Mouse (Mus musculus) midbrain, postnatal 0 days (tissue): Measurements from ENCODE around the gene Rapgef3. TPM values are rescaled to one million over a fixed set of nuclear protein-coding genes. Genes with fewer than 3 reads are reported as not detected.

Experiments
- ATAC-seq: fragments of 200-750 bp; cut with Nextera tagmentation; 2 replicates; pipeline ENCODE4 v1.8.0; 2017; ENCODE audit warnings: moderate number of reproducible peaks, mild to moderate bottlenecking, moderate TSS enrichment, moderate library complexity; ENCODE audit not compliant: low FRiP score
- DNase-seq: peaks from one replicate; pipeline ENCODE4 v3.0.0-alpha.2; 2015; ENCODE audit warnings: low spot score
- H3K27ac ChIP-seq: fragments of 300-500 bp; sonication (generic); 2 replicates; pipeline ENCODE4 v1.5.1; 2014; ENCODE audit warnings: low read depth, mild to moderate bottlenecking, low read length, mixed read lengths
- H3K27me3 ChIP-seq: fragments of 300-500 bp; sonication (generic); 2 replicates; pipeline ENCODE4 v1.6.1; 2014; ENCODE audit warnings: low read length, control low read depth, mixed read lengths; ENCODE audit not compliant: insufficient read depth
- H3K36me3 ChIP-seq: fragments of 300-500 bp; sonication (generic); 2 replicates; pipeline ENCODE4 v1.6.1; 2014; ENCODE audit warnings: low read length, control low read depth, mixed read lengths; ENCODE audit not compliant: insufficient read depth
- H3K4me1 ChIP-seq: fragments of 300-500 bp; sonication (generic); 2 replicates; pipeline ENCODE4 v1.6.1; 2014; ENCODE audit warnings: mild to moderate bottlenecking, control low read depth, antibody characterized with exemption, low read length, mixed read lengths; ENCODE audit not compliant: insufficient read depth
- H3K4me2 ChIP-seq: fragments of 300-500 bp; sonication (generic); 2 replicates; pipeline ENCODE4 v1.6.1; 2014; ENCODE audit warnings: low read depth, mild to moderate bottlenecking, low read length, mixed read lengths; ENCODE audit not compliant: poor library complexity, severe bottlenecking
- H3K4me3 ChIP-seq: fragments of 300-500 bp; sonication (generic); 2 replicates; pipeline ENCODE4 v1.5.1; 2014; ENCODE audit warnings: low read depth, mild to moderate bottlenecking, low read length, moderate library complexity
- H3K9ac ChIP-seq: fragments of 300-500 bp; sonication (generic); replicated peaks from 2 replicates; pipeline ENCODE4 v1.6.1; 2014; ENCODE audit warnings: mild to moderate bottlenecking, low read length, moderate library complexity, mixed read lengths; ENCODE audit not compliant: poor library complexity, severe bottlenecking
- H3K9me3 ChIP-seq: fragments of 300-500 bp; sonication (generic); 2 replicates; pipeline ENCODE4 v1.6.1; 2016; ENCODE audit warnings: low read length, control low read depth
- CTCF ChIP-seq: IDR thresholded peaks from 2 replicates; pipeline ENCODE4 v1.5.1; 2016; ENCODE audit warnings: antibody characterized with exemption, mild to moderate bottlenecking
- WGBS: fragments of 180-500 bp; shearing (Covaris S2); extraction: QIAGEN DNeasy Blood & Tissue Kit; methylation state at CpG from one replicate; pipeline ENCODE4 v1.1.7; 2014; 5-methylcytosine and 5-hydroxymethylcytosine counted together
- polyA plus RNA-seq: library from polyadenylated mRNA; unstranded; fragments of >200 nt; fragmentation: Nextera tagmentation; extraction: Ambion mirVana; gene quantifications from 2 replicates; pipeline ENCODE4 v1.2.1, GENCODE M21; 2015
- total RNA-seq: library from RNA; depleted of rRNA; stranded (reverse); fragments of >200 nt; gene quantifications from 2 replicates; pipeline ENCODE4 v1.2.3, GENCODE M21; 2014

The Rapgef3 gene
- total and polyA plus RNA-seq, 2 experiments from 2014 or later, result 16.5 to 34.9 TPM

DNA sequence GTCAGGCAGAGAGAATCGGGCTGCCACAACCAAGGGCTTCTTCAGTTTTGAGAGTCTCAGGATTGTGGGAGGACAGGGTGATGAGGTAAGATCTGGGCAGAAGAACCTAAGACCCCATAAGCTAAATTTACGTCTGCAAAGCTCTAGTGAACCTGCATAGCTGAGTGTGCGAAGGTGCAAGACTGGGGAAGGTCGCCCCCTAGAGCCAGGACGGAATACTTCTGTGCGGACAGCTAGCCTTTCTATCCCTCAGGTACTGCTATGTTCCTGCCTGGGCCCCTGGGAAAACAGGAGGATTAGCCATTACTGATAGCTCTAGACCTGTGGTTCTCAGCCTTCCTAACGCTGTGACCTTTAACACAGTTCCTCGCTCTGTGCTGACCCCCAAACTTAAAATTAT lies 8.7 kb upstream of the Rapgef3 start:
- no peak overlapping the region for H3K9ac ChIP-seq
- H3K4me1 ChIP-seq, result no peaks in the 10 kb centered on the region
- DNase-seq (no peak), ATAC-seq (no peak)
- peak; percentile 75 for TF ChIP-seq CTCF
- 8% methylated on average over 8 of the region's 8 CpGs for WGBS
- H3K4me3 ChIP-seq, result no peak overlapping the region
- no peak overlapping the region for H3K4me2 ChIP-seq
- no peaks in the 10 kb centered on the region for H3K36me3 ChIP-seq
- no peak overlapping the region for H3K27ac ChIP-seq
- 0 out of 2 replicates have a peak, but pooled peaks cover 3% of the 10 kb centered on the region for H3K27me3 ChIP-seq
- no peaks in the 10 kb centered on the region for H3K9me3 ChIP-seq

DNA sequence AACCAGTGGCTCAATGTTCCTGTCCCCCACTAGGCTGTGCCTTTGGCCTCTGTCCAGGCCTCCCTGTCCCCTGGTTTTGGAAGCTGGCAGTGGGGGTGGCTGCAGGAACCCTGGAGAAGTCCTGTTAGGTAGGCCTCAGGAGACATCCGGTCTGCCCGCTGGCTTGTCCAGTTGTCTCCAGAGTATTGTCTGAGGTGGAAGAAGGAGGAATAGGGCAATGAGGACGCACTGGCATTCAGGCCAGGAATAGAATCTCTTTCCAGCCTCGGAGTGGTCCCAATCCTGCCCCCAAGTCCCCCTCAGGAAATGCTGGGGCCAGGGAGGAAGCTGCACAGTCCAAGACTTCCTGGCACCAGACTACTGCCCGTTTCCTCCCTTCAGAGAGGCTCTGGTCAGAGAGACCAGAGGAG lies 6.2 kb upstream of the Rapgef3 start:
- Histone ChIP-seq H3K36me3 (no peaks in the 10 kb centered on the region), H3K4me1 (peaks cover under 1% of the 10 kb centered on the region; the same call in 1 of the 2 replicates), H3K27ac (no peak overlapping the region), H3K9ac (no peak overlapping the region), H3K9me3 (no peaks in the 10 kb centered on the region), H3K27me3 (0 out of 2 replicates have a peak, but pooled peaks cover 9% of the 10 kb centered on the region), H3K4me2 (no peak overlapping the region), H3K4me3 (no peak overlapping the region)
- WGBS, result 80% methylated on average over 5 of the region's 5 CpGs
- no peak for TF ChIP-seq CTCF
- no peak for ATAC-seq
- no peak for DNase-seq

DNA sequence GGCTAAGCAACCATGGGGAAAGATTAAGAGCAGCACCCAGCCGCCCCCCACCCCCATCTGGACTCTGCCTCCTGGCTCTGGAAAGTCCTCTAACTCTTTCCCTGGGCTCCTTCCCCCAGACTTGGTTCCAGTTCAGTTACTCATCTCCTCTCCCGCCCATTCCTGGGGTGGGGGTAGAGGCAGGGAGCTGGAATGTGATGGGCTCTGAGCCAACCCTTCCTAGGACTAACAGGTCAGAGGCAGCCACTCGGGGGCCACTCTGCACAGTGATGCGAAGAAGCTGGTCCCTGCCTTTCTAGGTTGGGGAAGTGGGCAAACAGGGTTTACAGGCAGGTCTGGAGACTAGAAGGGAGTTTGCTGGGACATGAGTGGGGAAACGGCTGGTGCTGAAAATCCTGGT lies 5.3 kb upstream of the Rapgef3 start:
- Histone ChIP-seq H3K4me3 (no peak overlapping the region), H3K36me3 (no peaks in the 10 kb centered on the region), H3K27me3 (0 out of 2 replicates have a peak, but pooled peaks cover 9% of the 10 kb centered on the region), H3K4me2 (no peak overlapping the region), H3K27ac (no peak overlapping the region), H3K9me3 (no peaks in the 10 kb centered on the region), H3K9ac (no peak overlapping the region), H3K4me1 (peaks cover 6% of the 10 kb centered on the region; the same call in 1 of the 2 replicates)
- no peak for TF ChIP-seq CTCF
- ATAC-seq (no peak), DNase-seq (no peak)
- WGBS, result 21% methylated on average over 5 of the region's 5 CpGs

DNA sequence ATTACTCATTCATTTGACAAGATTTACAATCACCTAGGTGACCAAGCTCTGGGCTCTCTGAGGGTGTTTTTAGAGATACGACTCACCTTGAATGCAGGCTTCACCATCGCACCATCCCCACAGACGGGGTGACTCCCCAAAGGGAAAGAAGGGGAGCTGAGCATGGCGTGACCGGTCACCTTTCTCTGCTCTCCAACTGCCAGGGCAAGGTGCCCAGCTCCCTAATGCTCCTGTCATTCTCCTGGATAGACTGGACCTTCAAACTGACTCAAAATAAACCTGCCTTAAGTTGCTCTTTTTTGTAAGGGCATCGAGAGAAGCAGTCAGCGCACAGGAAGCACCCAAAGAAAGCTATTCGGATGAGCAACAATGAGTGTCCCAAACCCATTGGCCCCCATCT lies 2.5 kb upstream of the Rapgef3 start:
- ATAC-seq, result no peak
- WGBS, result 67% methylated on average over 8 of the region's 8 CpGs
- no peak overlapping the region for H3K27ac ChIP-seq
- H3K4me3 ChIP-seq, result no peak overlapping the region
- no peaks in the 10 kb centered on the region for H3K9me3 ChIP-seq
- 0 out of 2 replicates have a peak, but pooled peaks cover 9% of the 10 kb centered on the region for H3K27me3 ChIP-seq
- H3K9ac ChIP-seq, result no peak overlapping the region
- no peaks in the 10 kb centered on the region for H3K36me3 ChIP-seq
- DNase-seq, result no peak
- peaks cover 10% of the 10 kb centered on the region; the same call in 1 of the 2 replicates for H3K4me1 ChIP-seq
- TF ChIP-seq CTCF, result no peak
- no peak overlapping the region for H3K4me2 ChIP-seq

DNA sequence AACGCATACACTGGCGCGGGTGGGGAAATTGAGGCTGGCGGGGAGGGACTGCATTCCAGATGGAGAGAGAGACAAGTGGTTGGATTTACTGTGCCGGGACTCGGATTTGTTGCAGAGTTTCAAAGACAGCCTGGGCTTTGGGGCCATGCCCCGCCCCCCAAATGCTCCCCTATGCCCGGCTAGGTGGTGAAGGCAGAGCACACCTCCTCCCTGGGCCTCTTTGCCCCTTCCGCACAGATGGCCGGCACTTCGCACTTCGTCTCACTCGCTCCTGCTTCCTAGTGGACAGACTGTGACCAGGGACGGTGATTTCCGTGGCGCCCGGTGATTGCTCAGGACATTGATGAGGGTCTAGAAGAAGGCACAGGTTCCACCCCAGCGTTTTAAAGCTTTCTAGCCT lies 420 bp upstream of the Rapgef3 start:
- Histone ChIP-seq H3K4me2 (peak overlapping the region; percentile 66), H3K27ac (peak overlapping the region; percentile 72), H3K9me3 (no peaks in the 10 kb centered on the region), H3K4me1 (peaks cover 10% of the 10 kb centered on the region), H3K4me3 (peak overlapping the region; percentile 46), H3K27me3 (0 out of 2 replicates have a peak, but pooled peaks cover 9% of the 10 kb centered on the region), H3K36me3 (no peaks in the 10 kb centered on the region), H3K9ac (peak overlapping the region; percentile 61)
- 1% methylated on average over 18 of the region's 18 CpGs for WGBS
- DNase-seq (peak; percentile 61), ATAC-seq (peak; percentile 13; the same call in 1 of the 2 replicates)
- peak; percentile 54 for TF ChIP-seq CTCF

DNA sequence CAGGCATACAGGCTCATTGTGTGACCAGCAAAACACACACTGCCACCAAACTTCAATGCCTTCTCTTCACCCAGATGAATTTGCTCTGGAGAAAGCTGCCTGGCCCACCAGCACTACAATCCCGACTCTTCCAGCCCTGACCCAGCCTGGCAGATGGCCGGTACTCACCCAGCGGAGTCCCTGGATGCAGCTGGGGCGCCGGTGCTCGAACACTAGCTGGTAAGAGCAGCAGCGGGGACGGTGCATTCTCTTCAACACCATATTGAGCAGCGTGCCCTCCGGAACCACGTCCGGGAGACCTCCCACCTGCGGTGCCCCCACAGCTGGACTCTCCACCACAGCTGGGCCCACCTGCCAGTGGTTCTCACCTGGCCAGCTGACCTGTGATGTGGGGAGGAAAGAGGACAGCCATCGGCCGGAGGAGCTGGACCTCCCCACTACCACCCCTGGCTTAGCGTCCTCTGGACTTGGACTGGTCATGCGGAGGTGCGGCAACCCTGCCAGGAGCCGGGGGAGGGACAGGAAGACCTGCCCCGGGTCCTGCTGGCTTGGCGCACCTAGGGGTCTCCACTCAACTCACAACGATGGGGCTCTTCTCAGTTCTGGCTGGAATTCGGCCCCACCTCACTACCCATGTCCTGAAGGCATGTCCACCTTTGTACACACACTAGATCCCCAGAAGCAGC lies 1.0 kb downstream of the Rapgef3 start:
- H3K27ac ChIP-seq, result peak overlapping the region; percentile 72
- no peak for TF ChIP-seq CTCF
- 0 out of 2 replicates have a peak, but pooled peaks have one; percentile 10 for ATAC-seq
- H3K4me2 ChIP-seq, result peak overlapping the region; percentile 66
- no peaks in the 10 kb centered on the region for H3K36me3 ChIP-seq
- H3K9me3 ChIP-seq, result no peaks in the 10 kb centered on the region
- H3K4me1 ChIP-seq, result peaks cover 10% of the 10 kb centered on the region
- WGBS, result 6% methylated on average over 21 of the region's 23 CpGs
- DNase-seq, result no peak
- peak overlapping the region; percentile 61 for H3K9ac ChIP-seq
- 0 out of 2 replicates have a peak, but pooled peaks cover 9% of the 10 kb centered on the region for H3K27me3 ChIP-seq
- H3K4me3 ChIP-seq, result peak overlapping the region; percentile 46
